Mouse (Mus musculus) thymus, adult 2 months (tissue): Measurements from ENCODE around the gene Ikbkg.

Experiments
- CTCF ChIP-seq: fragments of 200-500 bp; IDR thresholded peaks from 2 replicates; pipeline ENCODE4 v1.5.1; 2012; ENCODE audit warnings: mild to moderate bottlenecking, control low read depth, low read length, moderate library complexity, borderline replicate concordance; ENCODE audit not compliant: control insufficient read depth, poor library complexity, insufficient read depth; ENCODE audit errors: extremely low read depth
- POLR2A ChIP-seq: fragments of 200-500 bp; IDR thresholded peaks from 2 replicates; pipeline ENCODE4 v1.6.1; 2012; ENCODE audit warnings: mild to moderate bottlenecking, low read length, control low read depth, moderate library complexity; ENCODE audit not compliant: control insufficient read depth, poor library complexity, insufficient read depth; ENCODE audit errors: extremely low read depth

GRCm38 (mm10) chrX:74426256-74426655 is 33.2 kb downstream of the Ikbkg start:
- no peak for TF ChIP-seq CTCF
- TF ChIP-seq POLR2A, result no peak
